Mouse (Mus musculus) forebrain, embryonic 15.5 days (tissue): ENCODE data around the gene Auts2. TPM values are rescaled to one million over a fixed set of nuclear protein-coding genes. Genes with fewer than 3 reads are reported as not detected.

Experiments used
- ATAC-seq: fragments of 200-750 bp; cut with Nextera tagmentation; replicated peaks from 2 replicates; pipeline ENCODE4 v1.8.0; 2017; ENCODE audit warnings: mild to moderate bottlenecking, moderate TSS enrichment, moderate library complexity
- H3K27ac ChIP-seq: fragments of 300-500 bp; sonication (generic); replicated peaks from 2 replicates; pipeline ENCODE4 v1.5.1; 2015; ENCODE audit warnings: mild to moderate bottlenecking, inconsistent platforms
- H3K27me3 ChIP-seq: fragments of 300-500 bp; sonication (generic); 2 replicates; pipeline ENCODE4 v1.6.1; 2015; ENCODE audit warnings: inconsistent platforms
- H3K36me3 ChIP-seq: fragments of 300-500 bp; sonication (generic); 2 replicates; pipeline ENCODE4 v1.6.1; 2015; ENCODE audit warnings: mild to moderate bottlenecking, inconsistent platforms
- H3K4me1 ChIP-seq: fragments of 300-500 bp; sonication (generic); 2 replicates; pipeline ENCODE4 v1.6.1; 2015; ENCODE audit warnings: inconsistent platforms
- H3K4me2 ChIP-seq: fragments of 300-500 bp; sonication (generic); replicated peaks from 2 replicates; pipeline ENCODE4 v1.6.1; 2015; ENCODE audit warnings: mild to moderate bottlenecking, inconsistent platforms
- H3K4me3 ChIP-seq: fragments of 300-500 bp; sonication (generic); 2 replicates; pipeline ENCODE4 v1.5.1; 2015; ENCODE audit warnings: mild to moderate bottlenecking, inconsistent platforms
- H3K9ac ChIP-seq: fragments of 300-500 bp; sonication (generic); replicated peaks from 2 replicates; pipeline ENCODE4 v1.6.1; 2015; ENCODE audit warnings: mild to moderate bottlenecking, inconsistent platforms
- H3K9me3 ChIP-seq: fragments of 300-500 bp; sonication (generic); 2 replicates; pipeline ENCODE4 v1.6.1; 2016; ENCODE audit warnings: inconsistent platforms
- WGBS: fragments of 180-500 bp; shearing (Covaris S2); methylation state at CpG from one replicate; pipeline ENCODE4 v1.1.7; 2015; ENCODE audit warnings: mixed read lengths; 5-methylcytosine and 5-hydroxymethylcytosine counted together
- polyA plus RNA-seq: library from polyadenylated mRNA; unstranded; fragments of >200 nt; fragmentation: Nextera tagmentation; extraction: Ambion mirVana; gene quantifications from 2 replicates; pipeline ENCODE4 v1.2.1, GENCODE M21; 2015

Auts2 gene
- polyA plus RNA-seq, 1 experiment from 2014 or later, result 94.3 TPM

GRCm38 (mm10) chr5:132298996-132299395 is 244.1 kb downstream of the Auts2 start:
- no peak overlapping the region for H3K27ac ChIP-seq

GRCm38 (mm10) chr5:132297309-132297708 is 245.8 kb downstream of the Auts2 start:
- Histone ChIP-seq H3K36me3 (no peaks in the 10 kb centered on the region), H3K9me3 (no peaks in the 10 kb centered on the region), H3K4me2 (no peak overlapping the region), H3K4me3 (no peak overlapping the region), H3K27ac (no peak overlapping the region), H3K27me3 (no peaks in the 10 kb centered on the region), H3K9ac (no peak overlapping the region), H3K4me1 (peaks cover 65% of the 10 kb centered on the region)
- WGBS, result 94% methylated on average over 7 of the region's 7 CpGs
- ATAC-seq, result no peak

More at GRCm38 (mm10) chr5:132298996-132299395, 244.1 kb downstream of the Auts2 start:
- ATAC-seq, result no peak
- H3K9ac ChIP-seq, result no peak overlapping the region
- peaks cover 54% of the 10 kb centered on the region for H3K4me1 ChIP-seq
- H3K27me3 ChIP-seq, result no peaks in the 10 kb centered on the region
- H3K36me3 ChIP-seq, result no peaks in the 10 kb centered on the region
- H3K4me3 ChIP-seq, result no peak overlapping the region
- no peaks in the 10 kb centered on the region for H3K9me3 ChIP-seq
- no peak overlapping the region for H3K4me2 ChIP-seq

GRCm38 (mm10) chr5:132294469-132294868 is 248.7 kb downstream of the Auts2 start:
- H3K27me3 ChIP-seq, result no peaks in the 10 kb centered on the region
- no peaks in the 10 kb centered on the region for H3K9me3 ChIP-seq
- no peak overlapping the region for H3K4me3 ChIP-seq
- ATAC-seq, result no peak
- no peak overlapping the region for H3K4me2 ChIP-seq
- peaks cover 82% of the 10 kb centered on the region for H3K4me1 ChIP-seq
- H3K9ac ChIP-seq, result no peak overlapping the region
- H3K36me3 ChIP-seq, result no peaks in the 10 kb centered on the region
- no peak overlapping the region for H3K27ac ChIP-seq
- WGBS, result 32% methylated on average over 3 of the region's 3 CpGs

GRCm38 (mm10) chr5:132292932-132293331 is 250.2 kb downstream of the Auts2 start:
- Histone ChIP-seq H3K4me1 (peaks cover 71% of the 10 kb centered on the region), H3K4me3 (no peak overlapping the region), H3K4me2 (no peak overlapping the region), H3K36me3 (no peaks in the 10 kb centered on the region), H3K27ac (no peak overlapping the region), H3K27me3 (no peaks in the 10 kb centered on the region), H3K9me3 (no peaks in the 10 kb centered on the region), H3K9ac (no peak overlapping the region)
- no peak for ATAC-seq
- WGBS, result 83% methylated on average over 2 of the region's 2 CpGs

- Histone ChIP-seq H3K27ac (peak overlapping the region; percentile 76), H3K27me3 (no peaks in the 10 kb centered on the region), H3K4me2 (peak overlapping the region; percentile 26), H3K36me3 (no peaks in the 10 kb centered on the region), H3K9me3 (no peaks in the 10 kb centered on the region), H3K4me3 (no peak overlapping the region), H3K9ac (0 out of 2 replicates have a peak overlapping the region, but pooled peaks have one; percentile 6), H3K4me1 (peaks cover 61% of the 10 kb centered on the region)
- 6% methylated on average over 13 of the region's 13 CpGs for WGBS
- peak; percentile 72 for ATAC-seq
Observed at GRCm38 (mm10) chr5:132290606-132291535, 252.3 kb downstream of the Auts2 start.

- Histone ChIP-seq H3K9ac (no peak overlapping the region), H3K9me3 (no peaks in the 10 kb centered on the region), H3K4me2 (no peak overlapping the region), H3K27ac (no peak overlapping the region), H3K4me3 (no peak overlapping the region), H3K36me3 (no peaks in the 10 kb centered on the region), H3K27me3 (no peaks in the 10 kb centered on the region), H3K4me1 (peaks cover 29% of the 10 kb centered on the region)
- no peak for ATAC-seq
- 61% methylated on average over 3 of the region's 3 CpGs for WGBS
Observed at GRCm38 (mm10) chr5:132283741-132284140, 259.4 kb downstream of the Auts2 start.

- Histone ChIP-seq H3K4me1 (peaks cover 55% of the 10 kb centered on the region), H3K4me3 (no peak overlapping the region), H3K27ac (peak overlapping the region; percentile 39; the same call in 1 of the 2 replicates), H3K36me3 (no peaks in the 10 kb centered on the region), H3K4me2 (no peak overlapping the region), H3K27me3 (no peaks in the 10 kb centered on the region), H3K9ac (no peak overlapping the region), H3K9me3 (no peaks in the 10 kb centered on the region)
- peak; percentile 55; the same call in 1 of the 2 replicates for ATAC-seq
- WGBS, result 52% methylated on average over 15 of the region's 15 CpGs
Observed at GRCm38 (mm10) chr5:132274098-132274898, 268.8 kb downstream of the Auts2 start.

- WGBS, result 61% methylated on average over 4 of the region's 4 CpGs
- Histone ChIP-seq H3K27ac (no peak overlapping the region), H3K36me3 (no peaks in the 10 kb centered on the region), H3K4me1 (peaks cover 58% of the 10 kb centered on the region), H3K27me3 (no peaks in the 10 kb centered on the region), H3K4me2 (no peak overlapping the region), H3K4me3 (no peak overlapping the region), H3K9ac (no peak overlapping the region), H3K9me3 (no peaks in the 10 kb centered on the region)
- ATAC-seq, result no peak
Observed at GRCm38 (mm10) chr5:132272132-132272531, 271.0 kb downstream of the Auts2 start.

- H3K36me3 ChIP-seq, result no peaks in the 10 kb centered on the region
- no peak overlapping the region for H3K4me2 ChIP-seq
- 31% methylated on average over 1 of the region's 1 CpGs for WGBS
- no peak overlapping the region for H3K4me3 ChIP-seq
- no peak for ATAC-seq
- peaks cover 67% of the 10 kb centered on the region for H3K4me1 ChIP-seq
- H3K27me3 ChIP-seq, result no peaks in the 10 kb centered on the region
- no peak overlapping the region for H3K27ac ChIP-seq
- H3K9me3 ChIP-seq, result no peaks in the 10 kb centered on the region
- no peak overlapping the region for H3K9ac ChIP-seq
Observed at GRCm38 (mm10) chr5:132270896-132271295, 272.2 kb downstream of the Auts2 start.

GRCm38 (mm10) chr5:132270074-132270473 is 273.1 kb downstream of the Auts2 start:
- peaks cover 72% of the 10 kb centered on the region for H3K4me1 ChIP-seq
- H3K4me2 ChIP-seq, result no peak overlapping the region
- H3K9ac ChIP-seq, result no peak overlapping the region
- no peak overlapping the region for H3K4me3 ChIP-seq
- no peak for ATAC-seq
- no peaks in the 10 kb centered on the region for H3K36me3 ChIP-seq
- H3K27ac ChIP-seq, result no peak overlapping the region
- 94% methylated on average over 3 of the region's 3 CpGs for WGBS
- H3K27me3 ChIP-seq, result no peaks in the 10 kb centered on the region
- H3K9me3 ChIP-seq, result no peaks in the 10 kb centered on the region

- Histone ChIP-seq H3K4me2 (no peak overlapping the region), H3K9me3 (no peaks in the 10 kb centered on the region), H3K9ac (no peak overlapping the region), H3K4me1 (peaks cover 72% of the 10 kb centered on the region), H3K36me3 (no peaks in the 10 kb centered on the region), H3K4me3 (no peak overlapping the region), H3K27me3 (no peaks in the 10 kb centered on the region), H3K27ac (no peak overlapping the region)
- ATAC-seq, result no peak
- WGBS, result 35% methylated on average over 6 of the region's 6 CpGs
Observed at GRCm38 (mm10) chr5:132268351-132268967, 274.7 kb downstream of the Auts2 start.

GRCm38 (mm10) chr5:132265015-132265414 is 278.1 kb downstream of the Auts2 start:
- H3K9ac ChIP-seq, result no peak overlapping the region
- no peak overlapping the region for H3K27ac ChIP-seq
- H3K27me3 ChIP-seq, result no peaks in the 10 kb centered on the region
- H3K36me3 ChIP-seq, result no peaks in the 10 kb centered on the region
- H3K4me3 ChIP-seq, result no peak overlapping the region
- peaks cover 60% of the 10 kb centered on the region for H3K4me1 ChIP-seq
- ATAC-seq, result no peak
- no peaks in the 10 kb centered on the region for H3K9me3 ChIP-seq
- H3K4me2 ChIP-seq, result no peak overlapping the region
- WGBS, result 38% methylated on average over 1 of the region's 1 CpGs
